Mouse (Mus musculus): Measurements from ENCODE around the gene Tulp4. TPM values are rescaled to one million over a fixed set of nuclear protein-coding genes. Genes with fewer than 3 reads are reported as not detected.

Tulp4 gene
- polyA plus RNA-seq, 1 experiment from 2014 or later: 178 TPM

Other genes starting within 250 kb of the Tulp4 start
- 1.3 and 1.8 TPM in 2 replicates for gene Synj2, start 165.2 kb upstream of the Tulp4 start, polyA plus RNA-seq (2014; fragmentation: Nextera tagmentation; extraction: Ambion mirVana)
- 8.0 TPM in 2 replicates for gene Serac1, start 26.7 kb upstream of the Tulp4 start, polyA plus RNA-seq (2014; fragmentation: Nextera tagmentation; extraction: Ambion mirVana)
- gene Gtf2h5, start 26.7 kb upstream of the Tulp4 start, polyA plus RNA-seq (2014; fragmentation: Nextera tagmentation; extraction: Ambion mirVana): 160 and 167 TPM in 2 replicates
- gene Tmem181a, start 150.4 kb downstream of the Tulp4 start, polyA plus RNA-seq (2014; fragmentation: Nextera tagmentation; extraction: Ambion mirVana): 24.2 and 27.1 TPM in 2 replicates
- gene Dynlt1a, start 211.1 kb downstream of the Tulp4 start, polyA plus RNA-seq (2014; fragmentation: Nextera tagmentation; extraction: Ambion mirVana): 37.0 and 41.8 TPM in 2 replicates